Mouse (Mus musculus) retina, embryonic 14.5 days (tissue): ENCODE data around the gene Vrk2.
A peak's percentile ranks its signal among the peaks of the same experiment; 100 is the strongest.

ENCODE experiments used
- DNase-seq: peaks from one replicate; pipeline ENCODE4 v3.0.0-alpha.2; 2015; ENCODE audit warnings: low spot score

Gene Vrk2

DNA sequence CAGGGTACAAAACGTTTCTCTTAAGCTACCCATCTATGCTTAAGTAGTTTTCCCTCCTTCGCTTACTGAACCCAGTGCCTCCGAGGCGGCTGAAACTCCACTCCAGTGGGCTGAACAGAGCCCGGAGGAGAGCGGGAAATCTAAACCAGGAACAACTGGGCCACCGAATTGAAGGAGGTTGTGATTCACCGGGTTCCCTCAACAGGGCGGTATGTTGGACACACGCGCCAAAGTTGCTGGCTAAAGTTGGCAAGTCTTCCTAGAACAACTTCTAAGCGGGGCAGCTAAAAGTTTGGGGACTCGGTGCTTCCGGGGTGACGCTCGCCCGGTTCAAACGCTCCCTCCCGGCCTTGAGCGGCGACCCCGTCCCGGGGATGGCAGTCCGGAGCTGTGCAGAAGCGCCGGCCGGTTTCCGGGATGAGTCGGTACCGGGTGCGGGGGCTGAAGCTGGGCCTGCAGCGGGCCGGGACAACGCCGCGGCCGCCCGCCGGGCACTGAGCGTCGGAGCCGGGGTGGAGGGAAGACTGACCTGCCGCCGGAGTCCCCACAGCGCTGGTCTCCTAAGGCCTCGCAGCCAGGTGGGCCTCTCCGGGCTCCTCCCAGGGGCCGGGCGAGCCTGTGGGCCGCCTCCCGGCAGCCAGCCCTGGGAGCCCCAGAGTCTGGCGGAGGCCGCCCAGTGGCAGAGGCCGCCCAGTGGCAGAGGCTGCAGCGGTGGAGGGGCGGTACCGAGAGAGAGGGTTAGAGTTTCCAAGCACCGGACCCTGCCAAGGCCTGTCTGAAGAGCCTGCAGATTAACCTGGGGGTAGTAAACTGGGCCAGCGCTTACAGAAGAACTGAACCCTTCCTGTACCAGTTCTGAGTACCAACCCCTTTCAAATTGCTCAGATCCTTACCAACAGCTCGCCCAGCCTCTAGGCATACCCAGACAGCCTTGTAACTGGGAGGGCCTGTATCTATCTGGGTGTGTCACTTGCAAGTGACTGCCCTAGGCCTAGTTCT lies at the start of gene Vrk2, which contains the start of gene Gm6899:
Vrk2 (minus strand) TSS at position 939 of the 999 bp plus-strand sequence.
Gm6899 (plus strand) TSS at position 181 of the 999 bp plus-strand sequence.
- DNase-seq, result peak; percentile 82

GRCm38 (mm10) chr11:26642141-26642540 lies 48.3 kb upstream of the Vrk2 start:
- DNase-seq, result no peak

DNA sequence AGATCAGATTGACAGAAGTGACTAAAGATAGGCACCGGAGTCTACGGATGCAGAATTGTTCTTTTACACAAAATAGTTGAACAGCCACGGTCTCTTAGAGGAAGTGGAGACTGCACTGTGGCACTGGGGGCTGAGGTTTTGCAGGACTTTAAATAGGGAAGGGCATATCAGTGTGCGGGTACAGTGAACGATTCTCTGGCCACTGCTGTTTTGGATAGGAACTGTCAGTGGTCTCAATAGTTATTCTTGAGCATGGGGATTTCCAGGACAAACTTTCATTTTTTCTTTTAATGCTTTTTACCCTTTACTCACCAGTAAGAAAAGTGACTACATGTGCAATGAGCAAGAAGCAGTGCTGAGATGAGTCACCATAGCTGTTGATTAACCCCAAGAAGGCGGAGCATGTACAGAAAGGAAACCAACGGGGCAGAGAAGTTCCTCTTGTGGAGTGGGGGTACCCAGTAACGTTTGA lies 46.6 kb upstream of the Vrk2 start:
- DNase-seq, result no peak

DNA sequence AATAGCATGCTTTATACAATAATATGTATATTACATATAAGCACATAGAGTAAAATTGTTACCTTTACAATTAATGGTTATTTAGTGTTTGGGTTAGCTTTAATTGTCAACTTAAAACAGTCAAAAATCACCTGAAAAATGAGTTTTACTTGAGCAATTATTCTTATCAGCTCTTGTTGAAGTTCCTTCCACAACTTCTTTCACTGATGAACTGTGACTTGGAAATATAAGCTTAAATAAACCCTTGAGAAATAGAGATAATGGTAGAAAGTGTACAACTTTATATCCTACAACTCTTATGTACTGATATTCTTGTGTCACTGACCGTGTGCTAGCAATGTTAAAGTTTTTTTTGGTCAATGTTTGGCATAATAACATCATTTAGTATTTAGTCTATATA lies 42.4 kb upstream of the Vrk2 start:
- no peak for DNase-seq

- DNase-seq, result no peak
Measured at GRCm38 (mm10) chr11:26622727-26623126, 28.9 kb upstream of the Vrk2 start.

DNA sequence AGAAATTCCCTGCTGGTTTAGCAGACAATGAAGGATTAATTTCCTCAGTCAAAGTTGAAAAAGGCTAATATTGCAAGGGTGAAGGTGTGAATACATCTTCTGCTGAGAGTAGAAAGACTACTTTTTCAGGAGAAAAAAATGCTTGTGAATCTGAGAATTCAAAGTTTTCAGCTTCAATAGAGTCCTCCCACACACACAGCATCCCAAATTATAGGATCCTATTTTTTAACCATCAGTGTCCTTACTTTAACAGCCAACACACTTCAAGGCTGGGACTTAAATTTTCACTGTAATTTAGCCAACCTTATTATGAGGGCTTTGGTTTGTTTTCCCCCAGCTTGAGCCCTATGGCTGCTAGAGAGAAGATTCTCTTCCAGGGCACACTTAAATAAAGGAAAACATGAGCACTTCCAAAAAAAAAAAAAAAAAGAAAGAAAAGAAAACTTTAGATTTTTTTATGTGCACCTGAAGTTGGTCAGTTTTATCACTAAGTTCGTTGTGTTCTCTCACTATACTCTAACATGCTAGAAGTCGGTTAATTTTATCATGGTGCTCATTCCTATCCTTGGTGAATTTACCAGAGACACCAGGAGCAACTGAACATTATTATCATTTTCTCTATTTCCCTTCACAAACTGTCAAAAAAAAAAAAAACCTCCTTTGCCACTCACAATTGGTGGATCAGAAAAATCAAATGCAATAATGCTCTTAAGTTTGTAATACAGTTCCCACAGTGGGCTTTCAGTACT lies 24.9 kb upstream of the Vrk2 start:
- no peak for DNase-seq

DNA sequence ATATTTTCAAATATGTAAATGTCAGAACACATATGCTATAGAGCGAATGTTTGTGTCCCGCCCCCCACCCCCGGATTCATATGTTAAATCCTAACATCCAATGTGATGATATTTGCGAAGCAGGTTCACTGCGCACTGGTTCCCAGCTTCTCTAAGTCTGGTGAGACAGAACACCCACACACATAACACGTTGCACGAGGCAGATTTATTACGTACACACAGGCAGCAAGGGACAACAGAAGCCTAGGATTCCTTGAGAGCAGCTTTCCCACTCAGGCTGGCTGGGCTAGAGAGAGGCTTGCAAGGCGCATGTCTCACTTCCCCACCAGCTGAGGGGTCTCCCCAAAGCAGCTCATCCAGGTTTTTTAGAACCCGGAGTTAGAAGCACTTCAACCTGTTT lies 15.0 kb upstream of the Vrk2 start:
- no peak for DNase-seq

- DNase-seq, result no peak
Measured at GRCm38 (mm10) chr11:26604061-26604655, 10.4 kb upstream of the Vrk2 start.

- no peak for DNase-seq
Measured at GRCm38 (mm10) chr11:26601571-26602175, 7.9 kb upstream of the Vrk2 start.

DNA sequence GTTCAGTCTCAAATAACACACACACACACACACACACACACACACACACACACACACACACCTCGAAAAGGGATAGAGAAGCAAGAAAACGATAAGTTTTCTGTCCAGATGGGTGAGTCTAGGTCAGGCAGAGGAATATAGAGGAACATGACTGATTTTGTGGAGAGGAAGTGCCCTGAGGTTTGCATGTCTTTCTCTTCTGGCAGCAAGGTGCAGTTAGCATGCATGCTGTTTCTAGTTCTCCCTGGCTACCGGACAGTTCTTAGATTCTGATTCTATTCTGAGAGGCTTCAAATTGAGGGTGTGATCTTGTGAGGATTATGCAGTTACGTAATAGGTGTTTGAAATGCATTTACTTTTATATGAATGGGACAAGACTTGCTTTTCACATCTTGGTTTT lies 6.9 kb upstream of the Vrk2 start:
- no peak for DNase-seq

DNA sequence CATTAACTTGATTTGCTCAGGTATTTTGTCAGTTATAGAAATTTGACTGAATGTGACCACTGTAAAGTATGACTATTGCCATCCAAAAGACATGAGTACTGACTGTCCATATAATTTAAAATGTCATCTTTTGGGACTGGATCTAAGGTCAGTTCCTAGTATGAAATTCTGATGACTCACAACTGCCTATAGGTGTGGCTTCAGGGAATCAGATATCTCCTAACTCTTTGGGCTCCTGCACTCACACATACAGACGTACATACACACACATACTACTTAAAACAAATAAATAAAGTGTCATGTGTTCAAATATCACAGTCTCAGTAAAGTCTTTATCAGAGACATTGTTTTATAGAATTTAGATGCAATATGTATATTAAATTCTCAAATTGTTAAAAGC lies 5.1 kb upstream of the Vrk2 start:
- no peak for DNase-seq

GRCm38 (mm10) chr11:26597761-26598160 lies 4.0 kb upstream of the Vrk2 start:
- DNase-seq, result no peak

DNA sequence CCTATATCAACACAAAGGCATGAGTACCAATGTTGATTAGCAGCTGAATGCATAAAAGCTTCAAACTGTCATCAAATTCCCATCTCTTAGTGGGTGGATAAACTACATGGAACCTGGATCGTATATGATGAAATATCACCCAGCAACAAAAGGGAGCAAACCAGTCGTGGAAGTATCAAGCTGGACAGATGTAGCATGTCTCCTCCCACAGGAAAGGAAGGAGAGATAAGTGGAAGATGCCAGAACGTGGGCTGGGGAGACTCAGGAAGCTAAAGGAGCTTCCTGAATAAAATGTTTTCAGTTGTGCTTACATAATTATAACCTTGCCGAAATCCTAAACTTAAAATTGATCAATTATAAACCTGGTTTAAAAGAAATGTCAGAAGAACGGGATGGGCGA lies 3.3 kb upstream of the Vrk2 start:
- DNase-seq, result no peak

- DNase-seq, result no peak
Measured at GRCm38 (mm10) chr11:26596186-26596585, 2.4 kb upstream of the Vrk2 start.

GRCm38 (mm10) chr11:26594487-26594886 lies 688 bp upstream of the Vrk2 start:
- DNase-seq, result no peak

DNA sequence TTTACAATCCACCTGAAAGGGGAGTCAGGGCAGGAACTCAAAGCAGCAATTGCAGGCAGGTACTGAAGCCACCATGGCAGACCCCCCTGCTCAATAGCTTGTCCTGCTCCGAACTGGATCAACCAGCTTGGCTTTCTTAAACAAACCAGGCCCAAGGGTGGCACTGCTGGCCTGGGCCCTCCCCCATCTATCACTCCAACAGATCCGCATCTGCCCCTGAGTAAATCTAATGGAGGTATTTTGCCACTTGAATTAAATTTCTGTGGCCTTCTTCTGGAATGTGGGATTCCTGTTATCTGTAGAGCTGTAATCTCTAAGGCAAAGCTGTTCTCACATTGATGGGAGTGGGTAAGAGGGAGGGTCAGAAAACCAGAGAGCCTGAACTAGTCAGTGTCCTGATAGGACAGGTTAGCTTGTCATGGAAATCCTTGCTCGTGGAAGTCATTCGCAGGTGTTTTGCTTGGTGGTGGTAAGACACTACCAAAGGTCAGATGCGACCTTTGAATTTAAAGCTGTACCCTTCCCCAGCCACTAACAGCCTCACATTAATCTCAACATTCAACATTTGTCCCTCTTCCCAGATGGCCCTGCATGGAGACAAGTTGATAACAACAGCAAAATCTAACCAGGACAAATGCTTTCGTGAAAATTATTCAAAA lies 1.3 kb downstream of the Vrk2 start:
- no peak for DNase-seq

GRCm38 (mm10) chr11:26587184-26587524 lies 6.6 kb downstream of the Vrk2 start:
- no peak for DNase-seq

- DNase-seq, result no peak
Measured at GRCm38 (mm10) chr11:26586367-26587183, 7.2 kb downstream of the Vrk2 start.

GRCm38 (mm10) chr11:26585409-26586366 lies 8.1 kb downstream of the Vrk2 start:
- no peak for DNase-seq
